Mouse (Mus musculus): ENCODE data around the gene Cd6. TPM values are rescaled to one million over a fixed set of nuclear protein-coding genes. Genes with fewer than 3 reads are reported as not detected.

Gene Cd6
- not detected in 2 replicates for polyA plus RNA-seq (2015; fragmentation: Nextera tagmentation; extraction: Ambion mirVana)

DNA sequence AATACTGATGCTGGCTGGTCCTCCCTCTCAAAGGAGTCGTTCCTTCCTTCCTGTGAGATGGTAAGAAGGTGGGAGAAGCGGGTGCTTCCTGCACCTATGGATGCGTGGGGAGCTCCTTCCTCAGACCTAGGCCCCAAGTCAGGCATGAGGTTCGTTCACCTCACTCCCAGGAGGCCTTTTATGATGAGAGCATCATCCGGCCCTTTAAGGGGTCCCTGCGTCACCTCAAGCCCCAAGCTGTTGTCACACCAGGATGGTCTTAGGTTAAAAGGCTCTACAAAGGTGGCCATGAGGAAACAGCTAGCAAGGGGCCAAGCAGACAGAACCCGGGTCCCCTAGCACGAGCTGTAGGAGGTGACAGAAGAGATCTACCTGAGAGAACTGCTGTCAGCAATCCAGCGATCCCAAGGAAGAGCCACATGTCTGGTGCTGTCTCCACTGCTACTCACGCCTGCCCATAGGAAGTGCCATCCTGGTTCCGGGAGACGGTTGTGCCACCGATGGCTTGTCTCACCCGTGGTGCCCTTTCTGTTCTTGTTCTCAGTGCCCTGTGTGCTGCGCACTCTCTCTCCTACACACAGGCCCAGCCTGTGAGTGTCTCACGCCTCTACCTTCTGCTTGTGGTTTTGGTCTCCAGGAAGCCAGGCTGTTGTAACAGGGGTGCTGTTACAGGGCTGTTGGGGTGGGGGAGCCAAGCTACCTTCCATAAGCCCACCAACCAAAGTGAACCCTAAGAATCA, at the start of gene Cd6:
TSS of gene Cd6 (minus strand) at position 623 of the 740 bp plus-strand sequence.

DNA sequence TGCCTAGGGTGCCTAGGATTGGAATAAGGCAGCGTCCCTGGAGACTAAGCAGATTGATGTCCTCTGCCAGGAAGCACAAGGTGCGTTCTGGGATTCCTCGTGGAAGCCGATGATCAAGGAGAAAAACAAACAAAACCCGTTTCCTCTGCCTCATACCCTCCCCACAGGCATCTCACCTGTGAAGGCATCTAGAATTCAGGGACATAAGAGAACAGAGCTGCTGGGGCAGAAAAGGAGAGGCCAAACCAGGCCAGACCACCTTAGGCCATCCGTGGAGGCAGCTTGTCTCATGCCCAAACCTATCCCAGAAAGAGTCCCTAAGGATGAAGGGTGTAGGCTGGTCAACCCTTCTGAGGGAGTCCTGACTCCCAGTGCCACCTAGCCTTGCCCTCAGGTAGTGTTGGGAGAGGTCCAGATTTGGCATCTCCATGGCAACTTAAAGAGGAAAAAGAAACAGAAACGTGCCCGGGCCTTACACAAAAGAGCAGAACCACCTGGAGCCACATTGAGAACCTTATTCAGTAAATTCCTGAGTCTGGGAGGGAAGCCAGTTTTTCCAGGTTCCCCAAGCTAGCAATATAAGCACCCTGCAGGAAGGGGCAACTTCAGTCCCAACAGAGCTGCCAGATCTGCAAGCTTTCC, 40.1 kb upstream of the Cd6 start, which contains the start of gene Tmem132a:
TSS of gene Tmem132a (minus strand) at position 55 of the 642 bp plus-strand sequence.

DNA sequence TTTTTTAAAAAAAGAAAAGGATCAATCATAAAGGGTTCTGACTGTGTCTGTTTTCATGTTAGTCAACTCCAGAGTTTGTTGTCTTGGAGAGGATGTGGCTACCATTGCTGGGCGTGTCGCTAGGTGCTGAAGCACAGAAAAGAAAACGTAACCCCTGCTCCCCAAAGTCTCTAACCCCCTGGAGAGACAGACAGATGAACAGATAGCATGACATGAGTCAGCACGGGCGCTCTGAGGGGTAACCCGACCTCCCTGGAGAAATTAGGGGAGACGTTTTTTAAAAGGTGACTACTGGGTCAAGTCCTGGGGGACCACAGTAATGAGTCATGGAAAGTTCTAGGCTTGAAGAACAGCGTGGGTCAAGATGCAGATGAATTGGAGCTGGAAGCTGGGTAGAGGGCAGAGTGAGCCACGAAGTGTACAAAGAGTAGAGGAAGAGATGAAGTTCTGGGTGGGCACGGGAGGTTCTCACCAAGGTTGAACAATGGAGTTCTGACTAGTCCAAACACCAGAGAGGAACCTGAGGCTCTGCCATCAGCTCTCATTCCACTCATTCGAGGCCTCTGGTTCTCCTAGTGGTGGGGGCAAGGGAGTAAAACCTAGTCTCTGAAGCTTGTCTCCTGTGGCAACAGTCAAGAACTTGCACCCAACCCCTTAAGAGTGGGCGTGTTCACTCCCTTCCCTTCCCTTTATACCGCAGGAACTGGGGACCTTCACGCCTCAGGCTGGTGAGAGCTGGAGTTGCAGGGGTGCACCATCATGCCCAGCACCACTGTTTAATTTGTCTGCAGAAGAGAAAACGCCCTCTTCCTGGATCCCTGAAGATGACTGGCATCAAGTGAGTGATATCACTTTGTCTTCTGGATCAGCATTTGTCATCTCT, 9.4 kb upstream of the Cd6 start, which contains the start of gene Slc15a3:
TSS of gene Slc15a3 (plus strand) at position 718 of the 883 bp plus-strand sequence.

Other genes starting within 250 kb of the Cd6 start
- gene Ddb1, start 224.7 kb downstream of the Cd6 start, polyA plus RNA-seq (2015; fragmentation: Nextera tagmentation; extraction: Ambion mirVana) = 131 and 176 TPM in 2 replicates
- 15.3 and 15.4 TPM in 2 replicates for gene Tkfc, start 224.4 kb downstream of the Cd6 start, polyA plus RNA-seq (2015; fragmentation: Nextera tagmentation; extraction: Ambion mirVana)
- 0.79 and 1.2 TPM in 2 replicates for gene Vwce, start 195.8 kb downstream of the Cd6 start, polyA plus RNA-seq (2015; fragmentation: Nextera tagmentation; extraction: Ambion mirVana)
- gene Pga5, start 152.0 kb downstream of the Cd6 start, polyA plus RNA-seq (2015; fragmentation: Nextera tagmentation; extraction: Ambion mirVana) = 2.2 and 49.2 TPM in 2 replicates
- 21.1 and 25.3 TPM in 2 replicates for gene Vps37c, start 141.3 kb downstream of the Cd6 start, polyA plus RNA-seq (2015; fragmentation: Nextera tagmentation; extraction: Ambion mirVana)
- gene Cd5, start 91.1 kb downstream of the Cd6 start, polyA plus RNA-seq (2015; fragmentation: Nextera tagmentation; extraction: Ambion mirVana) = 0.35 TPM in 1 of 2 replicates, not detected in the other
- gene Slc15a3, start 9.7 kb upstream of the Cd6 start, polyA plus RNA-seq (2015; fragmentation: Nextera tagmentation; extraction: Ambion mirVana) = 0.80 and 1.6 TPM in 2 replicates
- 25.0 and 26.9 TPM in 2 replicates for gene Tmem132a, start 39.9 kb upstream of the Cd6 start, polyA plus RNA-seq (2015; fragmentation: Nextera tagmentation; extraction: Ambion mirVana)
- gene Tmem109, start 51.9 kb upstream of the Cd6 start, polyA plus RNA-seq (2015; fragmentation: Nextera tagmentation; extraction: Ambion mirVana) = 74.4 and 98.8 TPM in 2 replicates
- 26.1 and 41.2 TPM in 2 replicates for gene Prpf19, start 65.2 kb upstream of the Cd6 start, polyA plus RNA-seq (2015; fragmentation: Nextera tagmentation; extraction: Ambion mirVana)
- gene Zp1, start 90.6 kb upstream of the Cd6 start, polyA plus RNA-seq (2015; fragmentation: Nextera tagmentation; extraction: Ambion mirVana) = not detected in 2 replicates
- gene Ptgdr2, start 107.1 kb upstream of the Cd6 start, polyA plus RNA-seq (2015; fragmentation: Nextera tagmentation; extraction: Ambion mirVana) = not detected in 2 replicates
- gene Ccdc86, start 119.2 kb upstream of the Cd6 start, polyA plus RNA-seq (2015; fragmentation: Nextera tagmentation; extraction: Ambion mirVana) = 10.8 and 19.5 TPM in 2 replicates
- gene Ms4a10, start 144.6 kb upstream of the Cd6 start, polyA plus RNA-seq (2015; fragmentation: Nextera tagmentation; extraction: Ambion mirVana) = 21.2 and 34.7 TPM in 2 replicates
- 0.06 and 0.37 TPM in 2 replicates for gene Ms4a15, start 163.2 kb upstream of the Cd6 start, polyA plus RNA-seq (2015; fragmentation: Nextera tagmentation; extraction: Ambion mirVana)
- not detected in 2 replicates for gene Ms4a18, start 188.0 kb upstream of the Cd6 start, polyA plus RNA-seq (2015; fragmentation: Nextera tagmentation; extraction: Ambion mirVana)